Mouse (Mus musculus): ENCODE measurements at regions not wholly inside any gene's neighbourhood (a gene's known extent, or its start where the extent isn't known, plus 50 kb on each side); places are given as distances from the start of the nearest gene placed in this dataset.

- H3K4me2 ChIP-seq (replicated peaks): no peak overlapping the region
- 42% methylated on average over 4 of the region's 4 CpGs for WGBS
- no peaks in the 10 kb centered on the region for H3K9me3 ChIP-seq
- H3K9ac ChIP-seq: no peak overlapping the region
- no peak for ATAC-seq (ENCODE audit: insufficient number of reproducible peaks, insufficient read depth, low FRiP score, low TSS enrichment)
- no peak overlapping the region for H3K4me3 ChIP-seq
- H3K4me1 ChIP-seq: no peaks in the 10 kb centered on the region
- H3K36me3 ChIP-seq: no peaks in the 10 kb centered on the region
- no peak overlapping the region for H3K27ac ChIP-seq
- H3K27me3 ChIP-seq: no peaks in the 10 kb centered on the region
These were observed 92.0 kb upstream of the Hpgd start for GRCm38 (mm10) chr8:56202342-56202741.

- Histone ChIP-seq H3K27me3 (no peaks in the 10 kb centered on the region), H3K36me3 (no peaks in the 10 kb centered on the region), H3K27ac (no peak overlapping the region), H3K9me3 (no peaks in the 10 kb centered on the region), H3K4me3 (no peak overlapping the region), H3K9ac (no peak overlapping the region), H3K4me2 (replicated peaks) (no peak overlapping the region), H3K4me1 (no peaks in the 10 kb centered on the region)
- WGBS: 70% methylated on average over 3 of the region's 3 CpGs
- ATAC-seq (ENCODE audit: insufficient number of reproducible peaks, insufficient read depth, low FRiP score, low TSS enrichment): no peak
These were observed 82.3 kb upstream of the Hpgd start for GRCm38 (mm10) chr8:56211922-56212635.

- Histone ChIP-seq H3K9me3 (no peaks in the 10 kb centered on the region), H3K36me3 (no peaks in the 10 kb centered on the region), H3K4me2 (replicated peaks) (no peak overlapping the region), H3K4me3 (no peak overlapping the region), H3K27me3 (no peaks in the 10 kb centered on the region), H3K27ac (no peak overlapping the region), H3K9ac (no peak overlapping the region), H3K4me1 (no peaks in the 10 kb centered on the region)
- no peak for ATAC-seq (ENCODE audit: insufficient number of reproducible peaks, insufficient read depth, low FRiP score, low TSS enrichment)
These were observed 75.5 kb upstream of the Hpgd start for GRCm38 (mm10) chr8:56218837-56219236.

GRCm38 (mm10) chr8:56219391-56219790 is 75.0 kb upstream of the Hpgd start:
- Histone ChIP-seq H3K4me1 (no peaks in the 10 kb centered on the region), H3K27ac (no peak overlapping the region), H3K27me3 (no peaks in the 10 kb centered on the region), H3K9me3 (no peaks in the 10 kb centered on the region), H3K4me3 (no peak overlapping the region), H3K36me3 (no peaks in the 10 kb centered on the region), H3K9ac (no peak overlapping the region), H3K4me2 (replicated peaks) (no peak overlapping the region)
- no peak for ATAC-seq (ENCODE audit: insufficient number of reproducible peaks, insufficient read depth, low FRiP score, low TSS enrichment)
- 90% methylated on average over 1 of the region's 1 CpGs for WGBS

- Histone ChIP-seq H3K36me3 (no peaks in the 10 kb centered on the region), H3K4me1 (no peaks in the 10 kb centered on the region), H3K4me2 (replicated peaks) (no peak overlapping the region), H3K4me3 (no peak overlapping the region), H3K9ac (no peak overlapping the region), H3K27me3 (no peaks in the 10 kb centered on the region), H3K9me3 (no peaks in the 10 kb centered on the region), H3K27ac (no peak overlapping the region)
- WGBS: 84% methylated on average over 3 of the region's 3 CpGs
- no peak for ATAC-seq (ENCODE audit: insufficient number of reproducible peaks, insufficient read depth, low FRiP score, low TSS enrichment)
These were observed 71.4 kb upstream of the Hpgd start for GRCm38 (mm10) chr8:56223010-56223409.

- no peak overlapping the region for H3K4me2 ChIP-seq (replicated peaks)
- no peaks in the 10 kb centered on the region for H3K9me3 ChIP-seq
- H3K4me3 ChIP-seq: no peak overlapping the region
- no peak overlapping the region for H3K9ac ChIP-seq
- 88% methylated on average over 8 of the region's 8 CpGs for WGBS
- no peaks in the 10 kb centered on the region for H3K36me3 ChIP-seq
- H3K27me3 ChIP-seq: no peaks in the 10 kb centered on the region
- H3K27ac ChIP-seq: no peak overlapping the region
- H3K4me1 ChIP-seq: 0 out of 2 replicates have a peak, but pooled peaks cover 7% of the 10 kb centered on the region
- no peak for ATAC-seq (ENCODE audit: insufficient number of reproducible peaks, insufficient read depth, low FRiP score, low TSS enrichment)
These were observed 63.6 kb upstream of the Hpgd start for GRCm38 (mm10) chr8:56230645-56231330.

- Histone ChIP-seq H3K27me3 (no peaks in the 10 kb centered on the region), H3K36me3 (no peaks in the 10 kb centered on the region), H3K9me3 (no peaks in the 10 kb centered on the region), H3K27ac (no peak overlapping the region), H3K9ac (no peak overlapping the region), H3K4me2 (replicated peaks) (no peak overlapping the region), H3K4me3 (no peak overlapping the region), H3K4me1 (0 out of 2 replicates have a peak, but pooled peaks cover 7% of the 10 kb centered on the region)
- no peak for ATAC-seq (ENCODE audit: insufficient number of reproducible peaks, insufficient read depth, low FRiP score, low TSS enrichment)
- 69% methylated on average over 3 of the region's 3 CpGs for WGBS
These were observed 62.5 kb upstream of the Hpgd start for GRCm38 (mm10) chr8:56231930-56232329.

- Histone ChIP-seq H3K27ac (peak overlapping the region; percentile 12; the same call in 1 of the 2 replicates), H3K27me3 (no peaks in the 10 kb centered on the region), H3K4me2 (replicated peaks) (no peak overlapping the region), H3K9me3 (no peaks in the 10 kb centered on the region), H3K9ac (no peak overlapping the region), H3K4me1 (0 out of 2 replicates have a peak, but pooled peaks cover 7% of the 10 kb centered on the region), H3K36me3 (no peaks in the 10 kb centered on the region), H3K4me3 (no peak overlapping the region)
- WGBS: 54% methylated on average over 3 of the region's 3 CpGs
- 0 out of 2 replicates have a peak, but pooled peaks have one; percentile 41 for ATAC-seq (ENCODE audit: insufficient number of reproducible peaks, insufficient read depth, low FRiP score, low TSS enrichment)
These were observed 61.8 kb upstream of the Hpgd start for GRCm38 (mm10) chr8:56232552-56232951.

- 53% methylated on average over 5 of the region's 5 CpGs for WGBS
These were observed 60.6 kb upstream of the Hpgd start for GRCm38 (mm10) chr8:56233816-56234215.

GRCm38 (mm10) chr8:56234238-56234637 is 60.1 kb upstream of the Hpgd start:
- Histone ChIP-seq H3K36me3 (no peaks in the 10 kb centered on the region), H3K9me3 (no peaks in the 10 kb centered on the region), H3K27ac (no peak overlapping the region), H3K27me3 (no peaks in the 10 kb centered on the region), H3K4me3 (no peak overlapping the region), H3K4me1 (0 out of 2 replicates have a peak, but pooled peaks cover 7% of the 10 kb centered on the region), H3K4me2 (replicated peaks) (no peak overlapping the region), H3K9ac (no peak overlapping the region)
- ATAC-seq (ENCODE audit: insufficient number of reproducible peaks, insufficient read depth, low FRiP score, low TSS enrichment): no peak
- 40% methylated on average over 2 of the region's 2 CpGs for WGBS

More at GRCm38 (mm10) chr8:56233816-56234215, 60.6 kb upstream of the Hpgd start:
- Histone ChIP-seq H3K36me3 (no peaks in the 10 kb centered on the region), H3K9ac (no peak overlapping the region), H3K27ac (no peak overlapping the region), H3K4me2 (replicated peaks) (no peak overlapping the region), H3K9me3 (no peaks in the 10 kb centered on the region), H3K4me1 (0 out of 2 replicates have a peak, but pooled peaks cover 7% of the 10 kb centered on the region), H3K27me3 (no peaks in the 10 kb centered on the region), H3K4me3 (no peak overlapping the region)
- ATAC-seq (ENCODE audit: insufficient number of reproducible peaks, insufficient read depth, low FRiP score, low TSS enrichment): no peak

- no peaks in the 10 kb centered on the region for H3K4me1 ChIP-seq
- no peaks in the 10 kb centered on the region for H3K27me3 ChIP-seq
- no peak overlapping the region for H3K27ac ChIP-seq
- no peak for ATAC-seq (ENCODE audit: insufficient number of reproducible peaks, insufficient read depth, low FRiP score, low TSS enrichment)
- no peaks in the 10 kb centered on the region for H3K36me3 ChIP-seq
- no peak overlapping the region for H3K4me3 ChIP-seq
- H3K9me3 ChIP-seq: no peaks in the 10 kb centered on the region
- no peak overlapping the region for H3K4me2 ChIP-seq (replicated peaks)
- no peak overlapping the region for H3K9ac ChIP-seq
- 76% methylated on average over 3 of the region's 3 CpGs for WGBS
These were observed 51.1 kb upstream of the Hpgd start for GRCm38 (mm10) chr8:56243330-56243729.

All from embryonic facial prominence, embryonic 12.5 days (tissue).